Mouse (Mus musculus) myocyte (in vitro differentiated cells): Measurements from ENCODE around the gene Urm1.

ENCODE experiments used
- E2F4 ChIP-seq: IDR thresholded peaks from one replicate; pipeline ENCODE4 v1.6.1; 2011; ENCODE audit warnings: mild to moderate bottlenecking, control low read depth, moderate library complexity; ENCODE audit not compliant: insufficient read depth
- MAX ChIP-seq: IDR thresholded peaks from one replicate; pipeline ENCODE4 v1.6.1; 2011; ENCODE audit warnings: low read depth, mild to moderate bottlenecking, control low read depth
- POLR2A ChIP-seq: IDR thresholded peaks from one replicate; pipeline ENCODE4 v1.6.1; 2011; ENCODE audit warnings: low read depth, mild to moderate bottlenecking, control low read depth, moderate library complexity; ENCODE audit not compliant: insufficient read length
- REST ChIP-seq: IDR thresholded peaks from one replicate; pipeline ENCODE4 v1.6.1; 2011; ENCODE audit warnings: mild to moderate bottlenecking, control low read depth, moderate library complexity; ENCODE audit not compliant: insufficient read depth, insufficient read length
- USF1 ChIP-seq: IDR thresholded peaks from one replicate; pipeline ENCODE4 v1.6.1; 2011; ENCODE audit warnings: low read depth, mild to moderate bottlenecking, control low read depth, moderate library complexity

DNA sequence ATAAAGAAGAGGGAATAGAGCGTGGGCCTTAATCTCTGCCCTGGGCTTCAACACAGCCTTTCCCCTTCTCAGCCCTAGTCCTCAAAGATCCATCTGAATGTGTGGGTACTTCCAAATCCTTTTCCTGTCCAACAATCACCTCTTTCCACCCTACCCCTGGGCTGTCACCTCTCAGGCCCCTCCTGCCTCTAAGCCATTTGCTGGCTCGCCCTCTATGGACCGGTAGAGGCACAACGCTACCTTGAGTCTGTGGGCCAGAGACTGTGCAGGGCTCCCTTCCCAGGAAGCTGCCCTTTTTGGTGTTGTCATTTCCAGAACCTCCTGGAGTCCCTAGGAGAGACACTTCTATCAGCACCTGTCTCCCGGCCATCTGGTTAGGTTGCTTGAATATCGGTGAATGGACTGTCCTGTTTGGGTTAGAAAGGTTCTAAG, 16.5 kb upstream of the Urm1 start:
- TF ChIP-seq MAX (no peak), POLR2A (no peak), E2F4 (no peak), REST (no peak), USF1 (no peak)
